Mouse (Mus musculus) layer of hippocampus, adult 8-10 months (tissue): Measurements from ENCODE around the gene Lrch1. TPM values are rescaled to one million over a fixed set of nuclear protein-coding genes. Genes with fewer than 3 reads are reported as not detected.
A peak's percentile ranks its signal among the peaks of the same experiment; 100 is the strongest.

Source experiments
- DNase-seq, 2 experiments: peaks; one replicate each; pipeline ENCODE4 v3.0.0; 2022; ENCODE audit warnings: low spot score in 2 of 2
- total RNA-seq, 4 experiments: library from RNA; stranded (reverse); gene quantifications; 2 replicates each; pipeline ENCODE4 v1.2.4; 2022

The Lrch1 gene
- total RNA-seq, 4 experiments from 2014 or later, result 14.8 to 43.1 (median 18.3) TPM

DNA sequence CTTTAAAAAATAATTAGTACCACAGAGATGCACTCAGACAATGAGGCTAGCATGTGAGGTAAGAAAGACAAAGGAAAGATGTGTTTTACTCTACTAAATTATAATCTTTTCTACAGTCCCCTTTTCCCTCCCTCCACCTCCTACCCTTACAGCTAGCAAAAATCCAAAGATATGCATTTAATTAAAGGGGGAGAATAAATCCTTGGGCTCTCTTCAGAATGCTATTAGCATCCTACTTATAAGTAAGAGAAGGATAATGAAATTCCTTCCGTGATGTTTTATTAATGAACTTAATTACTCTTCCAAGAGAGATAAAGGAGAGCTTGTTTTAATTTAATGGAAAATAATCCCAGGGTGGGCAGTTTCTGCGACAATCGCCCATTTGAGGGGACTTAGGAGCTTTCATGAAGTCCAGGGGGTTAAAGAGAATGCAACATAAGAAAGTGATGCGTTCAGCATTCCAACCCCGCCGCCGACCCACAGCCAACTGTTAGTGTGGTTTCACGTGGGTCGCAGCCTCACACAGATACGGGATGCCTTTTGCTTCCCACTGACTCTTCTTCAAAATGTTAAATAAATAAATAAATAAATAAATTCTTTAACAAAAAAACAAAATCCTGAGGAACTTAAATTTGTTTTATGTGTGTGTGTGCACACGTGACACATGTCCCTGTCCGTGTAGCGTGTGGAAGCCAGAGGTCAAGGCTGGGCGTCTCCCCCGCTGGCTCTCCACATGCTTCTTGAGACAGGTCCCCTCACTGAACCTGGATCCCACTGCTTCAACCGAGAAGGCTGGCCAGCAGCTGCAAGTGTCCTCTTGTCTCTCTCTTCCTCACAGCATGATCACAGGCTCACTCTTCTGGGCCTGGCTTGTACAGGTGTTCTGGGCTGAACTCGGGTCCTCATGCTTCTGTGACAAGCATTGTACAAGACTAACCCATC lies 132.6 kb downstream of the Lrch1 start:
- DNase-seq, result no peak

DNA sequence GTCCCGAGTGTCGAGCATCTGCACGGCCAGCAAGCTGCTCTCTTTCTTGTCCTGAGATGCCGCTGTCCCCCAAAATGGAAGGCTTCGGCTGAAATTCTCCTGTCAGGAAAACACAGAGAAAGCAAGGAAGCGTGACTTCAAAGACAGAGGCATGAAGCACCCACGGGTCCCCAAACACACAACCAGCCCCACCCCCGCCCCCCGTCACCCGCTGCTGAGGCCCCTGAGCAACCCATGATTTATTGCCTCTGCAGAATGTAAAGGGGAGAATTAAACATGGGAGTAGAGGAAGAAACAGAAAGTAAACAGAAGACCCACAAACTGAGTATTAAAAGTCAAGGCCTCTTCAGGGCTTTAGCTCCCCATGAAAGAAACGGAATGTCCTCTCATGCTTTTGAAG lies 136.1 kb downstream of the Lrch1 start:
- DNase-seq, result no peak

DNA sequence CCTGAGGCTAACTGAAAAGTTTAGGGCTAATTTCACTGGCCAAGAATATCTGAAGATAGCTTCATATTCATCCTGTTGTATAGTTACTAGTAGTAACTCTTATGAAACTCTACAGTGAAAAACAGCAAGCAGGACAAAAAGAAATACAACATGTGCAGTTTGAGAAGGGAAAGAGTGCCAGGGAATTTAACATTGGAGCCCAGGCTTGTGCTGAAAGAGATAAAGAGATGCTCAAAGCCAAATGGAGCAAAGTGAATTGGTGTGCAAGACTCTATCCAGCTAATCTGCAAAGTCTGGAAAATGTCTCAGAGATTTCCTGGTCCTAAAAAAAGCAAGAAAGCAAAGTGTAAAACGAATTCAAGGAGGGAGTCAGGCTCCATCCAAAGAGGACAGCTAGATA lies 145.7 kb downstream of the Lrch1 start:
- DNase-seq, result no peak

DNA sequence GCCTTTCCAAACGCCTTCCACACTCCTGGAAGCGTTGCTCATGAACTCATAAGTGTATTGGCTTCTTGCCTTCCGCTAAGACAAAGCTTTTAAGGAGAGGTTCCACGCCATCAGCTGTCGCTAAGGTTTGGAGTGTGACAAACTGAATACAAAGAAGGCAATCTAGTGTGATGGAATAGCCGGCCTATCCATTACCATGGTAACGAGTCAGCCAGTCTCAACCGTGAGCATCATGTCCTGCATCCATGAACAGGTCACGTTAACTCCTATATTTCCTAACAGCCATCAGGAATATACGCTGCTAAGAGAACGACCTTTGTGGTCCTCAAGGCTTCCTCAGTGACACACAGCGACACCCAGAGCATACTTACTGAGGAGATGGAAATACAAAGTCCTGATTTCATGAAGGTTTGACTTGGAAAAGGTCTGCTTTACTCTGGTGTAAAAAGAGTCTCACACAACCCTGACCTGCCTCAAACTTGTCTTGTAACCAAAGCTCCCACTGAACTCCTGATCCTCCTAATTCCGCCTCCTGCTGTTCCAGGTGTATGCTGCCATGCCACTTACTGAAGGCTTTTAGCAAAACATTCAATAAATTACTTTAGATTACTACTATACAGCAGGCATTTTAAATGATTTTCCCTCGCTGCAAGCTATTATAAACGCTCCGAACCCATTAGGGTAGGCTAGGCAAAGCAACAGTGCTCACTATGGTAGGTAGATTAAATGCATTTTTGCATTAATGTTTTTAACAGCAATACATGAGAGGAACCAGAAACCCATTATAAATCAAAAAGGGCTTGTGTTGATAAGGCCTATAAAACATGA lies 149.4 kb downstream of the Lrch1 start:
- DNase-seq, result no peak

DNA sequence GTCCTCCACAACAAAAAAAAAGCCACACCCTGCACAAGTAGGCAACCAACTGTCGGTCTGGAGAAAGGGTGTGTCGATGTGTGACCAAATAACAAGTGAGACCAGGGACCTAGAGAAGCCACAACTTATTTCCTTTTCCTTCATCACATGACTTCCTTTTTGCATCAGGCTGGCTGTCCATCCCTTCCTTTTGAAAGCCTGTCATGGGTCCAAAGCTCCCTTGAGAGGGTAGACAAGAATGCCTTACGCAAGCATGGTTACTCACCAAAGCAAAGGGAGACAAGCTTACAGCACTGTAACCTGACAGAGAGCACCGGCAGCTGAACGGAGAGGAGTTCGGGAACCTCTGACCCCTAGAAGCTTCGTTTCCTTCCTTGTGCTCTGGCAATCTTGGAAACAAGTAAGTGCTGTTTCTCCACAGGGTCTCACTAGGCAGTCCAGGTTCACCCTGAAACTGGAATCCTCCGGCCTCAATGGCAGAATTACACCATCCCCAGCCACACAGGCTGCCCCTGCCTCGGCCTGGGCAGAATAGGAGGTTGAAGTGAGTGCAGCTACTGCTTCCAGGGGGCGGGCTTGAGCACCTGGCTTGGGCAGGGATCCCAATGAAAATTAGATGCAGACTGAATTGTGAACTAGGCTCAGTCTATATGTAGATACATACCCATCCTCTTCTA lies 150.2 kb downstream of the Lrch1 start:
- DNase-seq, result no peak

DNA sequence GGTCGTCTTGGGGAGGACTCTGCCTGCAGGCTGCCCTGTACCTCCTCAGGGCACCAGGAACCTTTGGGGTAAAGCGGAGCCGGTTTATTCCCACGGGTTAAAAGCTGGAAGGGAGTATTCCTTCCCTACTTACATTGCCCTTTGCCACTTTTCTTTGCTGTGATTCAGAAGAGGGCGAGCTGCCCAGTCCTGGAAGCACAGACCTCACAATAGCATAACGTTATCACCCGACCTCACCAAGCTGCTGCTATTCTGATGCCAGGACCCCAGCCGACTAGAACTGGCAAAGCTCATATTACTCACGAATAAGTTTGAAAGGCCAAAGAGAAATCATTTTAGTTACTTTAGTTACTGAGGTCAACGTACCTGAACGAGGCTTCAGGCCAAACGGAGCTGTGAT lies 152.7 kb downstream of the Lrch1 start:
- no peak for DNase-seq

DNA sequence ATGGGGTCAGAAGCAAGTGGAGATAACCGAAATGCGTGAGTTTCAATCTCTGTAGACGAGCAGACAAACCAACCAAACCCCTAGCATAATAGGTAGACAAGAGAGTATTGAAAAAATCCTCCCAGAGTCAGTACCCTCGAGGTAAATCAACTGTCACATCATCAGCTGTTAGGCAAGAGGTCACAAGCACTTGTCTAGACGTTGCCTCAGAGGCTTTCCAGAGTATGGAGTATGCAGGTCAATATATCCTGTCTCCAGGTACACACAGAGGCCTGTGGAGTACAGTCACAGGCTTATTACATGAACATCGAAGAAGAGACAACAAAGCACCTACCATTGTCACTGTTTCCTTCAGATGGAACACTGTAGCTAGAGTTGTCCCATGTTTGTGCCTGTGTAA lies 154.9 kb downstream of the Lrch1 start:
- no peak for DNase-seq

DNA sequence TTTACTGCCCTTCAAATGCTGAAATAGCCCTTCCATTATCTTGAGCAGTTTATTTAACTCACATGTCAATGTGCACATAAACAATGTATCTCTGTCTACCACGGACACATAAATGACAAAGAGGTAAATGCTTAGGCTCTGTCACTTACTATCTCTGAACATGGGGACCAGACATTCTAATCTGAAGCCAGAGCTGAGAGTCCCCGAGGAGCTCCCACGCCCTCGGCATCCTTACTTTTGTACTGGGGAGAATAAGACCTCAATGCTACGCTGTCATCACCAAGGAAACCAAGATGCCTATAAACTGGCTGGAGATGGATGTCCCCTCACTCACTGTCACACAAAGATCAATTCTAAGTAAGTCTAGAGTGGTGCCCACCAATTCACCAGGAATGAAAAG lies 157.1 kb downstream of the Lrch1 start:
- no peak for DNase-seq

DNA sequence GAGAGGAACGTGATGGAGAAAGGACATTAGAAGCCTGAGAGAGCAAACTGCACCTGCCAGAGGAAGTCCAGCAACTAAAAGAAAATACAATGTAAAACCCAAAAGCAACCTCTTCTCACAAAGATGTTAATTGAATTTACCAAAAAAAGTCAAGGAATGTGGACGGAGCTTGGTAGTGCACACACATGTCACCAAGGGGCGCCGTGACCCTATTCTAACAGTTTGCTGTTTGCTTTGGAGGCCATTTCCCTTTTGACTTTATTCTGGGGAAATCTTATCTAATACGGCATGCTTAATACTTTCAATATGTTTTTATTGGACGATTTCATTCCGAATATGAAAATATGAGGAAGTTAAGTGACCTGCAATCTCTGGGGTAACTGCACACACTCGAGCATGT lies 158.9 kb downstream of the Lrch1 start:
- no peak for DNase-seq

DNA sequence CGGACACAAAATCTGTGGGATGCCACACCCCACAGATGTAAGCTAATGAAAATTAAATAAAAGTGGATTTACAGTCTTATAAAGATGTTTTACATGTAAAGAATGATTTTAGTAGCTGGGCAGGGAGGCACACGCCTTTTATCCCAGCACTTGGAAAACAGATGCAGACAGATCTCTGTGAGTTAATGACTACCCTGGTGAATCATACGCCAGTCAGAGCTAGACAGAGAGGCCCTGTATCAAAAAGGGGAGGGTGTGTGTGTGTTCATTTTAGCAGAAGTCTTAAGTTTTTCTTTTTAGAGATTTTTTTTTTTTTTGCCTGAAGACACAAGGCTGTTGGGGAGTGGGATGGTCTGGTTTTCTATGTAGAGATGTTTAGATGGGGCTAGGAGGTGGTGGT lies 160.0 kb downstream of the Lrch1 start:
- DNase-seq, result no peak

DNA sequence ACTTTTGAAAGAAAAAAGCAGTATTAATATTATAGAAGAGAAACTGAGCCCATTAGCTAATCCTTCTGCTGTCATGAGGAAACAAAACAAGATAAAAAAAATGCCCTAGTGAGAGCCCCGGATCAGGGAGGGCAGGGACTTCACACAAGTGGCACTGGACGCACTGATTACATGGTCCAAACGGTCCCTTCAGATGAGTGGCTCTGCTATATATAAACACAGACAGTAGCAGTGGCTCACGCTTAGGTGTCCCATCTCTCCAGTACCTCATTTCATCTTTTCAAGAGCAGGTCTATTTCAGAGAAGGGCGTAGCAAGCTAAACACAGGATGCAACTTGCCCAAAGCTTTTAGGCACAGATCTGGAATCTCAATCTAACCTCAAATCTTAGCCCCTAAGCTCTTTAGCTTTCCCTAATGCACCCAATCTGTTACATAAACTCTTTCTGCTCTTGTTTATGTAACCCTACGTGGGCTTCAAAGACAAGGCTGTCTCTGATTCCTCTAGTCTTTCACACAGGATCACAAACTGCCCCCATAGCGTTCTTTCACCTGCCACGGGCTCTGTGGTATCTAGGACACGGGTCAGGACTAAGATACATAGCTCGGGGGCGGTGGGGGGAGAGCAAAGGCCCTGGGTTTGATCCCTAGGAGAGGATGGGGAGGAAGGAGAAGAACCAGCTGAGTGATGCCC lies 163.3 kb downstream of the Lrch1 start:
- DNase-seq, result no peak

DNA sequence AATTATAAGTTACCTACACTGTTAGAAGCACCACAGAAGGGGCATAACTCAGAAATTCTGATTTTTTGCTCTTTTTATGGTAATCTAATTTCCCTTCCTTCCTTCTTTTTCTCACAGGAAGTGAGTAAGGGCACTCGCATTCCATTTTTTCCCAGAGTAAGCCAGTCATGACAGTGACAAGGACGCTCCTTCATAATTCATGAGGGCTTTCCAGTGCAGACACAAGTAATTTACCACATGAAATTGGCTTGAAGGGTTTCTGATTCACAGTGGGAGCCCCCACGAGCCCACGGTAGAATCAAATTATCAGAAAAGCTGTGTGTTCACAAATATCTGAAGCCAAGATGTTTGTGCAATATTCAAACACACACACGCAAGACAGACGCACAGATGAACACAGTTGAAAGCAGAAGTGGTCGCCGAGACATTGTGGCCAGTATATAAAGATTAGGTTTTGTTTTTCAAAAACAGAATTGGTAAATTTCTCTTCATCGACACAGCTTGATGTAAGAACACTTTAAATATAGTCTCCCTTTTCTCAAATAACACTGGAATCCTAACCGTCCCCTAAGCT lies 173.5 kb downstream of the Lrch1 start:
- no peak for DNase-seq

DNA sequence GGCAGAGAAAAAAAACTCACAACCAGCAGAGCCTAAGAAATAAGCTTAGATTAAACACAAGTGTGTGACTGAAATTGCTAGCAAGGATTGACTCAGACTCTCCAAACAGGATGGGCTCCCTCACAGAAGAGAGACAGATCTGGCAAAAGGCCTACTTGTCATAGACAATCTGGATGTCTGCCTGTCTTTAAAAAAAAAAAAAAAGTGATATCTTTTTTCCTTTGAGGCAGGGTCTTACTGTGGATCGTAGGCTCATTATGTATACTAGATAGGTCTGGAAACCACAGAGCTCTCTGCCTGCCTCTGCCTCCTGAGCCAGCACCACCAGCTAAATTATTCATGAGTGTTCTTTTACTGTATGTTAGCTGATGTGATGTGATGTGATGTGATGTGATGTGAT lies 179.8 kb downstream of the Lrch1 start:
- DNase-seq, result no peak

DNA sequence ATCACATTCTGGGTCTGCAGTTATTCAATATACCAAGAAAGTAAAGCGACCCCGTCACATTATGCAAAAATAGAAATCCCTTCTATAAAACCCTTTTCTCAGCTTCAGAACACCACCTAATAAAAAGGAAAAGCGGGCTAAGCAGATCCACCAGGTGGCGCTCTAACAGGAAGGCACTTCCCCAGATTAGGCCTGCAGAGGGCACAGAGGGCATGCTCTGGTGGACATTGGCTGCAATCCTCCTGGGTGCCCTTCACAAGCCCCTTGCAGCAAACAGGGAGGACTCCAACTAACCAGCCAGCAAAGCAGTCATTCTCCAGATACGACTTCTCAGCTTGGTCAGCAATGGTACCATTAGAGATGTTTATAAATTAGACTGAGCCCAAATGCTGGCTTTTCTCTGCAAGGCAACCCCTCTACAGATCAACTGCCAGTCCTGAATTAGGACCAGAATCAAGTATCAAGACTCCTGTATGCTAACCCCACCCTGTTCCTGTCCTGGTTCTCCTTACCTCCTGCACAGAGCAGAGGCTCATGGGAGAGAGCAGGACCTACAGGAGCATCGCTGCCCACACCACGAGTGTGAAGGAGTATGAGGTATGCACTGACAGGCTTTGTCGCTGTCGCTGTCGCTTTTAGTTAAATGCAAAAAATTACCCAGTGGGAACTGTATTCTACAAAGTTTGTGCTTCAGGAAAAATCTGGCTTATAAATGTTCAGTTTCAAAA lies 183.3 kb downstream of the Lrch1 start:
- DNase-seq, result peak; percentile 26 to 61

DNA sequence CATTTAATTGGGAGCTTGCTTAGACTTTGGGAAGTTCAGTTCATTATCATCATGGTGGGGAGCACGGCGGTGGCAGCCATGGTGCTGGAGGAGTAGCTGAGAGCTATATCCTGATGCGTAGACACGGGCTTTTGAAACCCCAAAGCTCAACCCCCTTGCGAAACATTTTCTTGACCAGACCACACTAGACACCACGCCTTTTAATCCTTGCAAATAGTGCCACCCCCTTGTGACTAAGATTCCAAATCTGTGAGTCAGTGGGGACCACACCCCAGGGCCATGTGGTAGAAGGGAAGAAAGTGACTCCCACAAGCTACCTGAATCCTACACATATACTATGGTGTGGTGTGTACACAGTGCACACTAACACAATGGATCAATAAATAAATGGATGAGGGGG lies 210.8 kb downstream of the Lrch1 start:
- no peak for DNase-seq

DNA sequence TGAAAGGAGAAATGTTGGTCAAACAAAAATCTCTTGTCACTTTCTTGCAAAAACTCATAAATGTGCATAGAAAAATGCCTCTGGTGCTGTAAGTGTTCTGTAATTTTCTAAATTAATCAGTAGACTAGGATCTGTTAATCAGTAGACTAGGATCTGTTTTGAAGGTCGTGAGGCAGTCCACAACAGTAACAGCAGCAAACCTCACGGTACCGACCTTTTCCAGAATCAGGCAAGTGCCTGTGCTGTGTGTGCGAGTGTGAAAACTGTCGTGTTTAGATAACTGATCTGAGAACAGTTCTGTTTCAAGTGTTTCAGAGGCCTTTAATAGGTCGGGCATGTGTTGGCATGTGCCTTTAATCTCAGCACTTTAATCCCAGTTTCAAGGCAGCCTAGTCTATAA lies 212.2 kb downstream of the Lrch1 start:
- DNase-seq, result no peak

DNA sequence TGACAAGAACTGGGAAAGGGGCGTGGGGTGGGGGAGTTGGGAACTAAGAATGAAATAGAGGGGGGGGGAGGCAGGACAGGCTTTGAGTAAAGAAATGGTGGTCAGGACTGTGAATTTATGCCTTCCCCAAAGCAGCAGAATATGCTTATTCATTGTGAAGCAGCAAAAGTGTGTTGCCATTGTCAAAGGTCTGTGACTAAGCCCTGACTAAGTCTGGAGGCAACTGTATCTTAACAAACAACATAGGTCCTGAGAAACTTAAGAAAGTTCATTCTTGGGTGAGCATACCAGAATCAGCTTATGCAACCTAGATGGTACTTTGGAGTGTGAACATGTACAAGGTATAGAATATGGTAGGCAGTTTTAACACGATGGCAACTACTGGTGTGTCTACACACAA lies 214.3 kb downstream of the Lrch1 start:
- DNase-seq, result no peak

DNA sequence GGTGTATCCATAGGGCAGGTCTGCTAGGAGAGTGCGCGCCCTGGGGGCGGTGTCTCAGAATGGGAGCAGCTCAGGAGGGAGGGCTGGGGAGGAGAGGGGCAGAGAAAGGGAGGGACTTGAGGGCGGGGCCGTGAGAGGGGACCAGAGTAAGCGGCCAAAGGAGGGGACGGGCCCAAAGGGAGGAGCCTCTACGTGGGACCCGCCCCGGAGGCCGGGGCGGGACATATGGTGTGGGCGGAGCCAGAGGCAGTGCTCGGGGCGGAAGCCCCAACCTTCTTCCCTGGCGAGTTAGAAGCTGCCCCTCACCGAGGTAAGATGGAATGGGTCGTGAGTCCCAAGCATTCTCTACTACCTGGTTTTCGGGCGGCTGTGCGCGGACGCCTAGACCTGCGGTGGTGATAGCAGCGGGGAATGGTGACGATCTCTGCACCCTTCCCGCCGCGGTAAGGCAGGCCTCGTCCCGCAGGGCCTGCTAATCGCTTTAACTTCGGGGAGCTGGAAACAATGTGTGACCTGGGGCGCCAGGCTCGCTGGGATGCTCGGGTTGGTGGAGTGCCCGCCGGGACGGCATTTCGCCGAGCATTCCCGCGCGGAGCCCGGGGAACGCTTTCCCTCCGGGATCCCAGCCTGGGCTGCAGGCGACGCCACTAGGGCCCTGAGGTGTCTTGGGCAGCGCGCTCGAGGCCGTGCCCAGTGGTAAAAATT lies 215.4 kb downstream of the Lrch1 start, which contains the start of gene Esd:
Gene Esd, plus strand, starts transcription at position 219 of the 705 bp plus-strand sequence.
- peak; percentile 80 to 85 for DNase-seq

DNA sequence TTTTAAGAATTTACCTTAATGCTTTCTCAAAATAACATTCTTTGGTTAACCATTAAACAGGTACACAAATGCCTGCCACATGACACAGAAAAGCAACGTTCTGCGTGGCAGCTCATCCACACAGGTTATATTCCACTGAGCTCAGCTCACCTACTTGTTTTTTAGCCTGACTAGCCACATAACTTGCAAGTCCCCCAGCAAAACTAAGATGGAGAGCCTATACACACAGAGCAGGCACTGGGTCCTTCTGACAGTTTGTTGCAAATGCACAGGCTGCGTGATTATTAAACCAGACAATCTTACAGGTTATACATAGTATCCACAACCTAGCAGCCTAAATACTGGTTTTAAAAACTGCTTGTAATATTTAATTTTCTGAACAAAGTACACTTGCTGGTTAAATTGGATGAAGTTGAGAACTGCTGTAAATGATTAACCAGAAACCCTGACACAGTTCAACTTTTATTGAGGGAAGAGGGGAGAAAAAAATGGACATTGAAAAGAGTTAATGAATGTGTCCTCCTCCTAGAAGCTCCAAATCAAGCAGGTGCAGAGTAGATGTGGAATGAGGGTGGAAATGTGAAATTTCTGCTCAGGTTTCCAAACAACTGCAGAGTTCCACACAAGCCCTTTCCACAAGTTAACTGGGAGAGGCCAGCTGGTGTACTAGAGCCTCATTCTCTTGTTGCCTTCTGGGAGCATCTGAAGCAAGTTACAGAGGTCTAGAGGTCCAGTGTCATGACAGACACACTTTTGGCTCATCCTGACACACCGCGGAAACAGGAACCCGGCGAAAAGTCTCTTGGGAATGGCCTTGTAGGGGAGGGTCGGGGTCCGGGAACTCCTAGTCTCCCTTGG lies 216.2 kb downstream of the Lrch1 start:
- no peak for DNase-seq
